ENCODE assay signal across 1 mouse cellular context in genomic region chr1:34620116-34620515, GRCm38 (mm10). TPM values are rescaled to one million over a fixed set of nuclear protein-coding genes. Genes with fewer than 3 reads are reported as not detected.
"Had no signal": no experiment of that assay in that cellular context is flagged by ENCODE, and none has a peak within 500 bp of the region (broad histone marks: within the 10 kb centered on the region; RNA-seq: fewer than 3 reads in every experiment).

No protein-coding gene starts in this region.

RNA-seq across cellular contexts. Expression of gene Amer3, which starts 40.7 kb away (rescaled TPM):
- total RNA-seq: neutrophil, adult 5-6 weeks had no signal

RNA-seq across cellular contexts. Expression of gene Prss40, which starts 59.4 kb away (rescaled TPM):
- total RNA-seq: neutrophil, adult 5-6 weeks had no signal
